Mouse (Mus musculus): ENCODE measurements around the gene Leap2.
"Not testable (repeated sequence)": the region's sequence is repeated elsewhere in the genome, so short reads cannot be mapped to it uniquely, and the experiment has no call there.

Gene Leap2

GRCm38 (mm10) chr11:53443861-53444260, 20.9 kb upstream of the Leap2 start:
- DNase-seq (ENCODE audit: low spot score in 2 of 2): no peak

GRCm38 (mm10) chr11:53441921-53442320, 19.0 kb upstream of the Leap2 start:
- DNase-seq (ENCODE audit: low spot score in 2 of 2): no peak

GRCm38 (mm10) chr11:53436338-53436737, 13.4 kb upstream of the Leap2 start:
- DNase-seq (ENCODE audit: low spot score in 2 of 2): no peak

- no peak for DNase-seq (ENCODE audit: low spot score in 2 of 2)
These were observed 12.5 kb upstream of the Leap2 start for GRCm38 (mm10) chr11:53435504-53435903.

- DNase-seq (ENCODE audit: low spot score in 2 of 2): no peak
These were observed 10.1 kb upstream of the Leap2 start for GRCm38 (mm10) chr11:53433057-53433456.

GRCm38 (mm10) chr11:53431347-53432056, 8.5 kb upstream of the Leap2 start:
- DNase-seq (ENCODE audit: low spot score in 2 of 2): no peak

GRCm38 (mm10) chr11:53430670-53431346, 7.8 kb upstream of the Leap2 start, which contains the start of the genes Uqcrq and Gdf9:
Uqcrq (minus strand) TSS chr11:53430831.
Gdf9 (plus strand) TSS chr11:53431023.
- DNase-seq (ENCODE audit: low spot score in 2 of 2): peak; percentile 100

GRCm38 (mm10) chr11:53430300-53430669, 7.3 kb upstream of the Leap2 start:
- no peak for DNase-seq (ENCODE audit: low spot score in 2 of 2)

GRCm38 (mm10) chr11:53429182-53429581, 6.2 kb upstream of the Leap2 start:
- no peak for DNase-seq (ENCODE audit: low spot score in 2 of 2)

- no peak for DNase-seq (ENCODE audit: low spot score in 2 of 2)
These were observed 5.7 kb upstream of the Leap2 start for GRCm38 (mm10) chr11:53428716-53429057.

- DNase-seq (ENCODE audit: low spot score in 2 of 2): no peak
These were observed 5.2 kb upstream of the Leap2 start for GRCm38 (mm10) chr11:53427993-53428715.

GRCm38 (mm10) chr11:53426914-53427313, 3.9 kb upstream of the Leap2 start:
- not testable (repeated sequence) for DNase-seq (ENCODE audit: low spot score in 2 of 2)

- no peak for DNase-seq (ENCODE audit: low spot score in 2 of 2)
These were observed 2.8 kb upstream of the Leap2 start for GRCm38 (mm10) chr11:53425711-53426255.

GRCm38 (mm10) chr11:53425251-53425650, 2.3 kb upstream of the Leap2 start:
- no peak for DNase-seq (ENCODE audit: low spot score in 2 of 2)

GRCm38 (mm10) chr11:53424826-53425225, 1.9 kb upstream of the Leap2 start:
- DNase-seq (ENCODE audit: low spot score in 2 of 2): no peak

- no peak for DNase-seq (ENCODE audit: low spot score in 2 of 2)
These were observed 4.9 kb downstream of the Leap2 start for GRCm38 (mm10) chr11:53418048-53418447.

GRCm38 (mm10) chr11:53413871-53414270, 9.1 kb downstream of the Leap2 start:
- no peak for DNase-seq (ENCODE audit: low spot score in 2 of 2)

GRCm38 (mm10) chr11:53411738-53412137, 11.2 kb downstream of the Leap2 start:
- no peak for DNase-seq (ENCODE audit: low spot score in 2 of 2)

GRCm38 (mm10) chr11:53403638-53404037, 19.3 kb downstream of the Leap2 start:
- DNase-seq (ENCODE audit: low spot score in 2 of 2): no peak

GRCm38 (mm10) chr11:53393856-53394255, 29.1 kb downstream of the Leap2 start:
- DNase-seq (ENCODE audit: low spot score in 2 of 2): no peak

- DNase-seq (ENCODE audit: low spot score in 2 of 2): no peak
These were observed 39.1 kb downstream of the Leap2 start for GRCm38 (mm10) chr11:53383758-53384428.

- no peak for DNase-seq (ENCODE audit: low spot score in 2 of 2)
These were observed 44.1 kb downstream of the Leap2 start for GRCm38 (mm10) chr11:53378918-53379317.

Measured in right cerebral cortex, postnatal 36 days (tissue).